In the genomic region with DNA sequence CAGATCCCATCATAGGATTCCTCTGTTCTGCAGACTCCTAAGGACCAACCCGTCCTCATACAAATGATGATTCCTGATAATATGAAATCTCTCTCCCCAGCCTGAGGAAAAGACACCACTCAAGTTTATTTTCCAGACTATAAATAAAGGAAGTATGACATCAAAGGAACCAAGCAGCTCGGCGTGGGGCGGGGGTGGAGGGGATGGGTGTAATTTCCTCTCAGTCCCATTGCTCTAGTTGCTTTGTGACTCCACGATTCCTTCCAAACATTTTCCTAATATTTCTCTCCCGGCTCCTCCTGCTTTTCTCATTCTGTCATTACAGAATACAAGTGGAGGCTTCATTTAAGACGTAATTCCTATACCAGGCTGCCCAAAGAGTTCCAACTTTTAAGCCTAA, we compare ENCODE assay signal across 8 mouse cellular contexts. TPM values are rescaled to one million over a fixed set of nuclear protein-coding genes. Genes with fewer than 3 reads are reported as not detected.
DNase-seq lines count a peak whose midpoint lies in the region; ATAC-seq lines count a peak whose summit lies in the region.

No protein-coding gene starts in this region.

- H3K4me1 ChIP-seq in kidney, embryonic 14.5 days (ENCODE audit: control insufficient read depth, insufficient read depth, low read length), result peaks cover 30% of the 10 kb centered on the region
- H3K4me1 ChIP-seq in forebrain, embryonic 10.5 days, result peaks cover 44% of the 10 kb centered on the region
- H3K4me1 ChIP-seq in limb, embryonic 10.5 days, result peaks cover 50% of the 10 kb centered on the region
- H3K4me1 ChIP-seq in midbrain, embryonic 15.5 days, result peaks cover 21% of the 10 kb centered on the region

- peak overlapping the region; percentile 54 for H3K4me2 ChIP-seq in kidney, embryonic 14.5 days (replicated peaks; ENCODE audit: low read depth, low read length)
- peak overlapping the region; percentile 67 for H3K4me2 ChIP-seq in midbrain, embryonic 15.5 days

- H3K9me3 ChIP-seq in kidney, embryonic 14.5 days (ENCODE audit: control insufficient read depth, low read length), result no peaks in the 10 kb centered on the region
- H3K9me3 ChIP-seq in forebrain, embryonic 10.5 days, result no peaks in the 10 kb centered on the region
- no peaks in the 10 kb centered on the region for H3K9me3 ChIP-seq in limb, embryonic 10.5 days (replicated peaks)
- H3K9me3 ChIP-seq in midbrain, embryonic 15.5 days, result no peaks in the 10 kb centered on the region

- no peak for ATAC-seq in kidney, embryonic 14.5 days (ENCODE audit: low FRiP score, low TSS enrichment)
- ATAC-seq in midbrain, embryonic 15.5 days (replicated peaks), result no peak; the same call in 1 of the 2 replicates
- ATAC-seq in activated CD4-positive, CD25-positive, alpha-beta regulatory T cell, adult 4 months, result no peak

- H3K36me3 ChIP-seq in kidney, embryonic 14.5 days (ENCODE audit: control insufficient read depth, insufficient read depth, low read length), result peaks cover 7% of the 10 kb centered on the region; the same call in 1 of the 2 replicates
- peaks cover 15% of the 10 kb centered on the region for H3K36me3 ChIP-seq in forebrain, embryonic 10.5 days (replicated peaks)
- peaks cover 14% of the 10 kb centered on the region for H3K36me3 ChIP-seq in limb, embryonic 10.5 days
- no peaks in the 10 kb centered on the region for H3K36me3 ChIP-seq in midbrain, embryonic 15.5 days (replicated peaks)

- H3K9ac ChIP-seq in kidney, embryonic 14.5 days (ENCODE audit: low read depth, low read length), result peak overlapping the region; percentile 38; the same call in 1 of the 2 replicates
- H3K9ac ChIP-seq in midbrain, embryonic 15.5 days, result peak overlapping the region; percentile 35

- no peak for DNase-seq in kidney, postnatal 36 days
- no peak for DNase-seq in forebrain, embryonic 10.5 days (ENCODE audit: extremely low spot score, low spot score)
- peak; percentile 39 for DNase-seq in limb, embryonic 10.5 days (ENCODE audit: low spot score)
- no peak for DNase-seq in yolk sac, embryonic 10.5 days (ENCODE audit: low spot score)
- no peak for DNase-seq in cerebellum, adult 11-12 months

- H3K27ac ChIP-seq in kidney, embryonic 14.5 days (ENCODE audit: low read depth, low read length), result peak overlapping the region; percentile 93
- H3K27ac ChIP-seq in forebrain, embryonic 10.5 days, result peak overlapping the region; percentile 84
- peak overlapping the region; percentile 78 for H3K27ac ChIP-seq in limb, embryonic 10.5 days
- peak overlapping the region; percentile 79 for H3K27ac ChIP-seq in midbrain, embryonic 15.5 days

- peak overlapping the region; percentile 70 for H3K4me3 ChIP-seq in kidney, embryonic 14.5 days (ENCODE audit: low read length)
- peak overlapping the region; percentile 82 for H3K4me3 ChIP-seq in forebrain, embryonic 10.5 days
- H3K4me3 ChIP-seq in limb, embryonic 10.5 days, result peak overlapping the region; percentile 77
- H3K4me3 ChIP-seq in midbrain, embryonic 15.5 days, result peak overlapping the region; percentile 61

- no peaks in the 10 kb centered on the region for H3K27me3 ChIP-seq in kidney, embryonic 14.5 days (ENCODE audit: control insufficient read depth, insufficient read depth, low read length)
- peaks cover 16% of the 10 kb centered on the region for H3K27me3 ChIP-seq in forebrain, embryonic 10.5 days (ENCODE audit: poor library complexity, severe bottlenecking)
- no peaks in the 10 kb centered on the region for H3K27me3 ChIP-seq in limb, embryonic 10.5 days (ENCODE audit: low read depth, poor library complexity, severe bottlenecking)
- no peaks in the 10 kb centered on the region for H3K27me3 ChIP-seq in midbrain, embryonic 15.5 days (replicated peaks)

- 8% methylated on average over 7 of the region's 7 CpGs for WGBS in kidney, embryonic 14.5 days
- 33% methylated on average over 7 of the region's 7 CpGs for WGBS in forebrain, embryonic 10.5 days
- WGBS in limb, embryonic 10.5 days, result 11% methylated on average over 7 of the region's 7 CpGs
- WGBS in midbrain, embryonic 15.5 days, result 24% methylated on average over 7 of the region's 7 CpGs

RNA-seq across cellular contexts. Expression of gene Aph1a, which starts 0.6 kb away (rescaled TPM):
- 40.4 and 83.2 TPM in 2 replicates for polyA plus RNA-seq in kidney, embryonic 14.5 days (2014; fragmentation: Nextera tagmentation; extraction: Ambion mirVana)
- polyA plus RNA-seq in forebrain, embryonic 10.5 days (2016; fragmentation: Nextera tagmentation; extraction: Ambion mirVana), result 28.7 and 29.2 TPM in 2 replicates
- 24.3 and 24.5 TPM in 2 replicates for polyA plus RNA-seq in limb, embryonic 10.5 days (2016; fragmentation: Nextera tagmentation; extraction: Ambion mirVana)
- 34.3 and 36.1 TPM in 2 replicates for polyA plus RNA-seq in midbrain, embryonic 15.5 days (2015; fragmentation: Nextera tagmentation; extraction: Ambion mirVana)
- polyA plus RNA-seq in activated CD4-positive, CD25-positive, alpha-beta regulatory T cell, adult 4 months (2017; shearing (Covaris generic)), result 10 to 100 TPM; 32.2 to 44.2 TPM

RNA-seq across cellular contexts. Expression of gene BC028528, which starts 1.3 kb away (rescaled TPM):
- 33.6 and 35.6 TPM in 2 replicates for polyA plus RNA-seq in kidney, embryonic 14.5 days (2014; fragmentation: Nextera tagmentation; extraction: Ambion mirVana)
- 7.2 and 7.6 TPM in 2 replicates for polyA plus RNA-seq in forebrain, embryonic 10.5 days (2016; fragmentation: Nextera tagmentation; extraction: Ambion mirVana)
- polyA plus RNA-seq in limb, embryonic 10.5 days (2016; fragmentation: Nextera tagmentation; extraction: Ambion mirVana), result 7.9 and 11.4 TPM in 2 replicates
- 18.8 and 22.2 TPM in 2 replicates for polyA plus RNA-seq in midbrain, embryonic 15.5 days (2015; fragmentation: Nextera tagmentation; extraction: Ambion mirVana)
- polyA plus RNA-seq in activated CD4-positive, CD25-positive, alpha-beta regulatory T cell, adult 4 months (2017; shearing (Covaris generic)), result 1 to 10 TPM; 1.2 to 1.5 TPM

RNA-seq across cellular contexts. Expression of gene Ciart, which starts 11.1 kb away (rescaled TPM):
- 4.0 and 5.3 TPM in 2 replicates for polyA plus RNA-seq in kidney, embryonic 14.5 days (2014; fragmentation: Nextera tagmentation; extraction: Ambion mirVana)
- 9.1 and 11.8 TPM in 2 replicates for polyA plus RNA-seq in forebrain, embryonic 10.5 days (2016; fragmentation: Nextera tagmentation; extraction: Ambion mirVana)
- polyA plus RNA-seq in limb, embryonic 10.5 days (2016; fragmentation: Nextera tagmentation; extraction: Ambion mirVana), result 8.8 and 10.5 TPM in 2 replicates
- 5.0 and 5.3 TPM in 2 replicates for polyA plus RNA-seq in midbrain, embryonic 15.5 days (2015; fragmentation: Nextera tagmentation; extraction: Ambion mirVana)
- polyA plus RNA-seq in activated CD4-positive, CD25-positive, alpha-beta regulatory T cell, adult 4 months (2017; shearing (Covaris generic)), result 1 to 10 TPM; 4.4 to 7.0 TPM

RNA-seq across cellular contexts. Expression of gene Car14, which starts 11.4 kb away (rescaled TPM):
- 21.0 and 25.9 TPM in 2 replicates for polyA plus RNA-seq in kidney, embryonic 14.5 days (2014; fragmentation: Nextera tagmentation; extraction: Ambion mirVana)
- polyA plus RNA-seq in forebrain, embryonic 10.5 days (2016; fragmentation: Nextera tagmentation; extraction: Ambion mirVana), result 98.8 and 119 TPM in 2 replicates
- 161 and 187 TPM in 2 replicates for polyA plus RNA-seq in limb, embryonic 10.5 days (2016; fragmentation: Nextera tagmentation; extraction: Ambion mirVana)
- polyA plus RNA-seq in midbrain, embryonic 15.5 days (2015; fragmentation: Nextera tagmentation; extraction: Ambion mirVana), result 10.6 and 11.1 TPM in 2 replicates
- not detected for polyA plus RNA-seq in activated CD4-positive, CD25-positive, alpha-beta regulatory T cell, adult 4 months (2017; shearing (Covaris generic))

RNA-seq across cellular contexts. Expression of gene Mrps21, which starts 21.8 kb away (rescaled TPM):
- polyA plus RNA-seq in kidney, embryonic 14.5 days (2014; fragmentation: Nextera tagmentation; extraction: Ambion mirVana), result 377 and 496 TPM in 2 replicates
- polyA plus RNA-seq in forebrain, embryonic 10.5 days (2016; fragmentation: Nextera tagmentation; extraction: Ambion mirVana), result 353 TPM in 2 replicates
- polyA plus RNA-seq in limb, embryonic 10.5 days (2016; fragmentation: Nextera tagmentation; extraction: Ambion mirVana), result 357 and 376 TPM in 2 replicates
- polyA plus RNA-seq in midbrain, embryonic 15.5 days (2015; fragmentation: Nextera tagmentation; extraction: Ambion mirVana), result 252 and 260 TPM in 2 replicates
- 100 to 1,000 TPM; 334 to 354 TPM for polyA plus RNA-seq in activated CD4-positive, CD25-positive, alpha-beta regulatory T cell, adult 4 months (2017; shearing (Covaris generic))
